Mouse (Mus musculus) ES-E14 (cell line): ENCODE results near the gene Aldh16a1. TPM values are rescaled to one million over a fixed set of nuclear protein-coding genes. Genes with fewer than 3 reads are reported as not detected.
A peak's percentile ranks its signal among the peaks of the same experiment; 100 is the strongest.
"Not testable (repeated sequence)": the region's sequence is repeated elsewhere in the genome, so short reads cannot be mapped to it uniquely, and the experiment has no call there.

ENCODE experiments used
- DNase-seq: peaks from one replicate; pipeline ENCODE4 v3.0.0-alpha.2; 2013; ENCODE audit warnings: low read depth, low spot score
- H3K27ac ChIP-seq: 2 replicates; pipeline ENCODE4 v1.5.1; 2012; ENCODE audit warnings: low read depth, mild to moderate bottlenecking, low read length, moderate library complexity, mixed read lengths; ENCODE audit not compliant: poor library complexity, insufficient read depth, severe bottlenecking
- H3K36me3 ChIP-seq: 2 replicates; pipeline ENCODE4 v1.6.1; 2012; ENCODE audit warnings: mild to moderate bottlenecking, low read length, moderate library complexity, mixed read lengths; ENCODE audit not compliant: control insufficient read depth, poor library complexity, insufficient read depth, severe bottlenecking
- H3K4me1 ChIP-seq, 2 experiments: fragments of 150-350 bp in 1 of 2; sonication (generic) in 1 of 2; 2 replicates each; pipeline ENCODE4 v1.6.1; 2012; ENCODE audit warnings: low read length in 2 of 2, mild to moderate bottlenecking in 1 of 2, mixed read lengths in 1 of 2; ENCODE audit not compliant: control insufficient read depth in 2 of 2, insufficient read depth in 2 of 2, poor library complexity in 1 of 2
- H3K4me3 ChIP-seq, 2 experiments: fragments of 150-350 bp in 1 of 2; sonication (generic) in 1 of 2; 2 replicates each; pipeline ENCODE4 v1.5.1; 2012; ENCODE audit warnings: low read length in 2 of 2, low read depth in 1 of 2, mild to moderate bottlenecking in 1 of 2, mixed read lengths in 1 of 2; ENCODE audit not compliant: insufficient read depth in 1 of 2, poor library complexity in 1 of 2, severe bottlenecking in 1 of 2
- H3K9ac ChIP-seq: 2 replicates; pipeline ENCODE4 v1.6.1; 2012; ENCODE audit warnings: low read depth, mild to moderate bottlenecking, low read length, mixed read lengths; ENCODE audit not compliant: poor library complexity, insufficient read depth, severe bottlenecking
- H3K9me3 ChIP-seq: fragments of 150-350 bp; sonication (generic); 2 replicates; pipeline ENCODE4 v1.6.1; 2012; ENCODE audit warnings: low read depth, mild to moderate bottlenecking, low read length; ENCODE audit not compliant: control insufficient read depth, insufficient read depth
- CHD2 ChIP-seq: IDR thresholded peaks from 2 replicates; pipeline ENCODE4 v1.6.1; 2014; ENCODE audit warnings: mild to moderate bottlenecking, low read depth, low read length, inconsistent platforms
- HCFC1 ChIP-seq: IDR thresholded peaks from 2 replicates; pipeline ENCODE4 v1.6.1; 2012; ENCODE audit warnings: low read length, inconsistent platforms, borderline replicate concordance; ENCODE audit not compliant: insufficient read depth
- MAFK ChIP-seq: IDR thresholded peaks from 2 replicates; pipeline ENCODE4 v1.6.1; 2014; ENCODE audit warnings: mild to moderate bottlenecking, low read depth, low read length, inconsistent platforms; ENCODE audit not compliant: insufficient read depth
- ZC3H11A ChIP-seq: IDR thresholded peaks from 2 replicates; pipeline ENCODE4 v1.6.1; 2012; ENCODE audit warnings: low read depth, mild to moderate bottlenecking, inconsistent platforms, low read length, borderline replicate concordance
- ZNF384 ChIP-seq: IDR thresholded peaks from 2 replicates; pipeline ENCODE4 v1.6.1; 2012; ENCODE audit warnings: low read depth, low read length, inconsistent platforms
- in situ Hi-C, 2 experiments: fragments of 600-800 bp; cut with MboI; formaldehyde crosslinking; loops; one replicate each; pipeline ENCODE4 v1.15.1; 2025; ENCODE audit warnings: low sequenced_read_pairs in 2 of 2, inconsistent platforms in 1 of 2; ENCODE audit not compliant: unreplicated experiment in 2 of 2
- total RNA-seq: library from RNA; depleted of rRNA; stranded (reverse); fragments of 300-350 nt; gene quantifications from 2 replicates; pipeline ENCODE4 v1.2.3, GENCODE M21; 2012

Aldh16a1 gene
- total RNA-seq, 1 experiment = 108 TPM

GRCm38 (mm10) chr7:45175929-45176328 lies 21.5 kb upstream of the Aldh16a1 start:
- H3K9me3 ChIP-seq = no peaks in the 10 kb centered on the region
- 0 out of 2 replicates have a peak overlapping the region, but pooled peaks have one; percentile 11 for H3K9ac ChIP-seq
- H3K4me3 ChIP-seq = peak overlapping the region; percentile 57 to 68
- in situ Hi-C loops = no loop called here
- H3K4me1 ChIP-seq = peaks cover 2 to 28% of the 10 kb centered on the region in 2 experiments; a peak in 3 of 4 replicates
- TF ChIP-seq ZNF384 (no peak), HCFC1 (no peak), MAFK (no peak), CHD2 (no peak), ZC3H11A (no peak)
- H3K36me3 ChIP-seq = no peaks in the 10 kb centered on the region
- H3K27ac ChIP-seq = no peak overlapping the region
- DNase-seq = no peak

DNA sequence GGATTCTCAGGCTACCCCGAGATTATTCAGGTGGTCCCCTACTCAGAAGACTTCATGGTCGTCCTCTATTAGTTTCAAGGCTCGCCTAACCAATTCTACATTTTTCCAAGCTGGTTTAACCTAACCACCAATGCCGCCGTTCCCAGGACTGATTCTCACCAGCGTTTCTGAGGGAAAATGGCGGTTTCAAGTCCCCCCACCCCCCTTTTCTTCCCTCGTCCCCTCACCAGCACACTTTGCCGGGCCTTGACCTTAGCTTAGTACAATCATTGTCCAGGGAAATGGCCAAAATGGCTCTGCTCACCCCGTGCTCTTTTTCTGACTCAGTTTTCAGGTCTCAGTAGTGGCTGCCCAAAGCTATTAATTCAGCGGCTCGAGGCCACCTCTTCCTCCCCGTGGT lies 21.0 kb upstream of the Aldh16a1 start:
- Histone ChIP-seq H3K9me3 (no peaks in the 10 kb centered on the region), H3K36me3 (no peaks in the 10 kb centered on the region), H3K27ac (no peak overlapping the region), H3K4me3 (peak overlapping the region; percentile 17 to 68; a peak in 1 of 4 replicates), H3K4me1 (peaks cover 2 to 25% of the 10 kb centered on the region in 2 experiments; a peak in 3 of 4 replicates), H3K9ac (no peak overlapping the region)
- no peak for DNase-seq
- in situ Hi-C loops = no loop called here
- TF ChIP-seq ZC3H11A = no peak
- TF ChIP-seq MAFK = no peak
- no peak for TF ChIP-seq ZNF384
- no peak for TF ChIP-seq CHD2
- no peak for TF ChIP-seq HCFC1

DNA sequence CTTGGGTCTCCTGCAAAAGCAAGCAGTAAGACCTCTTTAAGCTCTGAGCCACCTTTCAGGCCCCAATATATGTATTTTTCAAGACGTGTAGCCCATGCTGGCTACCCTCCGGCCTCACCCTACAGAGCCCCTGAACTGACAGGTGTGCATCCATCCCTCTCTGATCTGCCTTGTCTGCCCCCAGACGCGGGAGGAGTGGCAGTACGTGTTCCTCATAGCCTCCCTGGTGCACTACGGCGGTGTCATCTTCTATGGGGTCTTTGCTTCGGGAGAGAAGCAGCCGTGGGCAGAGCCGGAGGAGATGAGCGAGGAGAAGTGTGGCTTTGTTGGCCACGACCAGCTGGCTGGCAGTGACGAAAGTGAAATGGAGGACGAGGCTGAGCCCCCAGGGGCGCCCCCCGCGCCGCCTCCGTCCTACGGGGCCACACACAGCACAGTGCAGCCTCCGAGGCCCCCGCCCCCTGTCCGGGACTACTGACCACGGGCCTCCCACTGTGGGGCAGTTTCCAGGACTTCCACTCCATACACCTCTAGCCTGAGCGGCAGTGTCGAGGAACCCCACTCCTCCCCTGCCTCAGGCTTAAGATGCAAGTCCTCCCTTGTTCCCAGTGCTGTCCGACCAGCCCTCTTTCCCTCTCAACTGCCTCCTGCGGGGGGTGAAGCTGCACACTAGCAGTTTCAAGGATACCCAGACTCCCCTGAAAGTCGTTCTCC lies 20.3 kb upstream of the Aldh16a1 start:
- Histone ChIP-seq H3K27ac (no peak overlapping the region), H3K9ac (no peak overlapping the region), H3K9me3 (no peaks in the 10 kb centered on the region), H3K36me3 (no peaks in the 10 kb centered on the region), H3K4me1 (peaks cover 2 to 25% of the 10 kb centered on the region in 2 experiments; a peak in 3 of 4 replicates), H3K4me3 (peak overlapping the region; percentile 17 to 68; a peak in 2 of 4 replicates)
- TF ChIP-seq ZNF384 = no peak
- TF ChIP-seq MAFK = no peak
- no peak for TF ChIP-seq ZC3H11A
- no peak for TF ChIP-seq CHD2
- no peak for TF ChIP-seq HCFC1
- DNase-seq = no peak
- in situ Hi-C loops = no loop called here

- DNase-seq, H3K36me3 ChIP-seq, in situ Hi-C loops: not testable (repeated sequence)
These were observed 19.4 kb upstream of the Aldh16a1 start for GRCm38 (mm10) chr7:45173772-45174171.

GRCm38 (mm10) chr7:45172974-45173373 lies 18.6 kb upstream of the Aldh16a1 start:
- 0 out of 4 replicates have a peak overlapping the region, but pooled peaks of 1 of the 2 experiments have one; percentile 20 for H3K4me3 ChIP-seq
- H3K36me3 ChIP-seq = no peaks in the 10 kb centered on the region
- TF ChIP-seq CHD2 (no peak), MAFK (no peak)
- peaks cover 2 to 30% of the 10 kb centered on the region in 2 experiments; a peak in 3 of 4 replicates for H3K4me1 ChIP-seq
- DNase-seq = no peak
- H3K9me3 ChIP-seq = no peaks in the 10 kb centered on the region
- no peak overlapping the region for H3K27ac ChIP-seq
- no peak overlapping the region for H3K9ac ChIP-seq
- in situ Hi-C loops = no loop called here

More at GRCm38 (mm10) chr7:45173772-45174171, 19.4 kb upstream of the Aldh16a1 start:
- H3K4me1 ChIP-seq = peaks cover 2 to 26% of the 10 kb centered on the region in 2 experiments; a peak in 3 of 4 replicates
- H3K9me3 ChIP-seq, H3K9ac ChIP-seq, H3K27ac ChIP-seq, H3K4me3 ChIP-seq: not testable (repeated sequence)
